Mouse (Mus musculus) T-cell, adult 66 days (primary cell): ENCODE results near the gene Smg1. TPM values are rescaled to one million over a fixed set of nuclear protein-coding genes. Genes with fewer than 3 reads are reported as not detected.

Experiments used
- total RNA-seq, 2 experiments: library from RNA; stranded (reverse); gene quantifications; 3 replicates in 1 of 2; 4 replicates in 1 of 2; pipeline ENCODE4 v1.2.4; 2023

Gene Smg1
- 100 to 1,000 TPM; 213 to 215 TPM for total RNA-seq

GRCm38 (mm10) chr7:118243453-118244385, at the start of gene Smg1:
Gene Smg1, minus strand, starts transcription at chr7:118243670.

GRCm38 (mm10) chr7:118129430-118130041, 113.9 kb downstream of the Smg1 start, which contains the start of gene Arl6ip1:
Gene Arl6ip1, minus strand, starts transcription at chr7:118129662.

GRCm38 (mm10) chr7:118115877-118116568, 127.4 kb downstream of the Smg1 start, which contains the start of gene Rps15a:
Gene Rps15a, minus strand, starts transcription at chr7:118116188.

Other genes with a start within 250 kb of the Smg1 start
- 1,000 to 10,000 TPM; 3,340 to 3,514 TPM for gene Rps15a, start 127.5 kb downstream of the Smg1 start, total RNA-seq
- 100 to 1,000 TPM; 137 to 160 TPM for gene Arl6ip1, start 114.0 kb downstream of the Smg1 start, total RNA-seq
- gene Syt17, start 204.6 kb upstream of the Smg1 start, total RNA-seq = not detected
- gene Itpripl2, start 248.3 kb upstream of the Smg1 start, total RNA-seq = 1 to 10 TPM in 1 of 2 experiments, under 1 TPM in 1; 0.99 to 1.3 TPM